ENCODE assay signal across 11 mouse cellular contexts in the genomic region with DNA sequence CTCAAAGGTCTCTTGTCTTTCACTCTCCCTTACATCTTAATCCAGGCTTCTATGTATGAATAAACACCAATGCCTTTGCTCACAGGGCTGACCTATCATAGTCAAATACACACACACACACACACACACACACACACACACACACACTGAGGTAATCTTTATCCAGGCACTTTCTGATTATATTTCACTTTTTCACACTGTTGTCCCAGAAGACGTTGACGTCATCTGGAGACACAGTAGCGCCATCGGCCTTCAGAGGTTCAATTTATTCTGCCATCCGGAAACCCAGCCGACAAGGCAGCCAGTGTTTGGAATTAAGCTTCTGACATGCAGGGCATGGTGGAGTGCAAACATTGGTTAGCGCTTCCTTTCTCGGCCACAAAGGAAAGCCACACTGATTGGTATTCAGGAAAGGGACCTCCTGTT.
DNase-seq lines count a peak whose midpoint lies in the region; ATAC-seq and TF ChIP-seq lines count a peak whose summit lies in the region.
"Had no signal": no experiment of that assay in that cellular context is flagged by ENCODE, and none has a peak within 500 bp of the region (broad histone marks: within the 10 kb centered on the region; RNA-seq: fewer than 3 reads in every experiment).

No protein-coding gene starts in this region.

- ATAC-seq in forebrain, embryonic 14.5 days, result peak; percentile 79
- no peak for ATAC-seq in limb, embryonic 14.5 days (ENCODE audit: low FRiP score, low read depth)
- ATAC-seq in stomach, embryonic 16.5 days (ENCODE audit: insufficient read depth, low FRiP score), result peak; percentile 44
- ATAC-seq in CD4-positive, CD25-positive, alpha-beta regulatory T cell, adult 4 months, result no peak

- TF ChIP-seq POLR2A in limb, embryonic 14.5 days (IDR thresholded peaks at IDR 0.05; ENCODE audit: borderline replicate concordance, extremely low read depth, insufficient read depth, insufficient read length), result no peak

- WGBS in forebrain, embryonic 14.5 days, result 34% methylated on average over 8 of the region's 8 CpGs
- WGBS in limb, embryonic 14.5 days, result 67% methylated on average over 8 of the region's 8 CpGs
- 33% methylated on average over 8 of the region's 8 CpGs for WGBS in stomach, embryonic 16.5 days

- H3K27ac ChIP-seq in forebrain, embryonic 14.5 days (ENCODE audit: low read depth, low read length), result no peak overlapping the region
- no peak overlapping the region for H3K27ac ChIP-seq in limb, embryonic 14.5 days (replicated peaks; ENCODE audit: low read depth, low read length)
- no peak overlapping the region for H3K27ac ChIP-seq in stomach, embryonic 16.5 days (ENCODE audit: low read length)
- H3K27ac ChIP-seq: heart, embryonic 13.5 days; liver, embryonic 14.5 days had no signal

- H3K4me2 ChIP-seq in forebrain, embryonic 14.5 days (ENCODE audit: low read length), result no peak overlapping the region
- H3K4me2 ChIP-seq in limb, embryonic 14.5 days (replicated peaks; ENCODE audit: low read depth, low read length, severe bottlenecking), result no peak overlapping the region
- H3K4me2 ChIP-seq in stomach, embryonic 16.5 days (ENCODE audit: low read depth, low read length), result no peak overlapping the region
- H3K4me2 ChIP-seq: heart, embryonic 13.5 days had no signal

- no peaks in the 10 kb centered on the region for H3K9me3 ChIP-seq in forebrain, embryonic 14.5 days (replicated peaks; ENCODE audit: control insufficient read depth, low read length)
- no peaks in the 10 kb centered on the region for H3K9me3 ChIP-seq in limb, embryonic 14.5 days (ENCODE audit: control insufficient read depth, low read length)
- H3K9me3 ChIP-seq in stomach, embryonic 16.5 days (replicated peaks; ENCODE audit: control insufficient read depth, low read length), result no peaks in the 10 kb centered on the region
- H3K9me3 ChIP-seq: heart, embryonic 13.5 days had no signal

- no peak overlapping the region for H3K4me3 ChIP-seq in forebrain, embryonic 14.5 days (ENCODE audit: low read depth, low read length)
- H3K4me3 ChIP-seq in limb, embryonic 14.5 days (replicated peaks; ENCODE audit: low read length), result no peak overlapping the region
- H3K4me3 ChIP-seq in stomach, embryonic 16.5 days (replicated peaks; ENCODE audit: low read length), result no peak overlapping the region
- H3K4me3 ChIP-seq: heart, embryonic 13.5 days had no signal

- H3K4me1 ChIP-seq in forebrain, embryonic 14.5 days (ENCODE audit: control insufficient read depth, insufficient read depth, low read length), result no peaks in the 10 kb centered on the region
- no peaks in the 10 kb centered on the region for H3K4me1 ChIP-seq in limb, embryonic 14.5 days (ENCODE audit: control insufficient read depth, insufficient read depth, low read length)
- no peaks in the 10 kb centered on the region for H3K4me1 ChIP-seq in stomach, embryonic 16.5 days (ENCODE audit: control insufficient read depth, insufficient read depth, low read length)
- H3K4me1 ChIP-seq: heart, embryonic 13.5 days had no signal

- no peaks in the 10 kb centered on the region for H3K27me3 ChIP-seq in forebrain, embryonic 14.5 days (replicated peaks; ENCODE audit: control insufficient read depth, insufficient read depth, low read length)
- no peaks in the 10 kb centered on the region for H3K27me3 ChIP-seq in limb, embryonic 14.5 days (ENCODE audit: control insufficient read depth, insufficient read depth, low read length)
- no peaks in the 10 kb centered on the region for H3K27me3 ChIP-seq in stomach, embryonic 16.5 days (ENCODE audit: control insufficient read depth, insufficient read depth, low read length)
- H3K27me3 ChIP-seq: heart, embryonic 13.5 days had no signal

- H3K9ac ChIP-seq in forebrain, embryonic 14.5 days (ENCODE audit: low read length), result no peak overlapping the region
- H3K9ac ChIP-seq in limb, embryonic 14.5 days (ENCODE audit: low read depth, low read length, severe bottlenecking), result no peak overlapping the region
- H3K9ac ChIP-seq in stomach, embryonic 16.5 days (ENCODE audit: low read length), result no peak overlapping the region
- H3K9ac ChIP-seq: heart, embryonic 13.5 days; liver, embryonic 14.5 days had no signal

- peak; percentile 5 for DNase-seq in lung, postnatal 10 days
- DNase-seq in lung, adult 18-20 months, result no peak
- peak; percentile 58 for DNase-seq in forebrain, embryonic 14.5 days (ENCODE audit: low spot score)
- DNase-seq in limb, embryonic 14.5 days (ENCODE audit: low spot score), result peak; percentile 5
- DNase-seq in urinary bladder, adult 18-20 months (ENCODE audit: low spot score in 2 of 2), result no peak
- DNase-seq: kidney, postnatal 36 days; thymus, postnatal 4 days had no signal

- H3K36me3 ChIP-seq in forebrain, embryonic 14.5 days (ENCODE audit: control insufficient read depth, insufficient read depth, low read length), result no peaks in the 10 kb centered on the region
- H3K36me3 ChIP-seq in limb, embryonic 14.5 days (ENCODE audit: control insufficient read depth, insufficient read depth, low read length), result no peaks in the 10 kb centered on the region
- H3K36me3 ChIP-seq in stomach, embryonic 16.5 days (ENCODE audit: control insufficient read depth, insufficient read depth, low read length), result no peaks in the 10 kb centered on the region
- H3K36me3 ChIP-seq: heart, embryonic 13.5 days had no signal

Comparison
In these comparisons a context has a peak if more than half of its experiments do, and no peak if none do; other contexts are left out.
1. DNase-seq: peak in lung, postnatal 10 days (single experiment), forebrain, embryonic 14.5 days (single experiment) and limb, embryonic 14.5 days (single experiment); none in lung, adult 18-20 months (0 of 2) and urinary bladder, adult 18-20 months (0 of 2).
2. ATAC-seq: peak in forebrain, embryonic 14.5 days (single experiment) and stomach, embryonic 16.5 days (single experiment); none in limb, embryonic 14.5 days (single experiment) and CD4-positive, CD25-positive, alpha-beta regulatory T cell, adult 4 months (single experiment).